Mouse (Mus musculus) retina, postnatal 7 days (tissue): Measurements from ENCODE around the gene Mpped1.

Source experiments
- DNase-seq: peaks from one replicate; pipeline ENCODE4 v3.0.0-alpha.2; 2012; ENCODE audit warnings: low read depth, low spot score

Mpped1 gene

GRCm38 (mm10) chr15:83779387-83779786 lies at the start of gene Mpped1:
TSS of gene Mpped1 (plus strand) at chr15:83779467.
- no peak for DNase-seq

GRCm38 (mm10) chr15:83740676-83741422 lies 38.4 kb upstream of the Mpped1 start:
- DNase-seq = no peak

- no peak for DNase-seq
Observed at GRCm38 (mm10) chr15:83742018-83742417, 37.2 kb upstream of the Mpped1 start.

- DNase-seq = no peak
Observed at GRCm38 (mm10) chr15:83746311-83746710, 33.0 kb upstream of the Mpped1 start.

GRCm38 (mm10) chr15:83748986-83749385 lies 30.3 kb upstream of the Mpped1 start:
- no peak for DNase-seq

- no peak for DNase-seq
Observed at GRCm38 (mm10) chr15:83749436-83749835, 29.8 kb upstream of the Mpped1 start.

DNA sequence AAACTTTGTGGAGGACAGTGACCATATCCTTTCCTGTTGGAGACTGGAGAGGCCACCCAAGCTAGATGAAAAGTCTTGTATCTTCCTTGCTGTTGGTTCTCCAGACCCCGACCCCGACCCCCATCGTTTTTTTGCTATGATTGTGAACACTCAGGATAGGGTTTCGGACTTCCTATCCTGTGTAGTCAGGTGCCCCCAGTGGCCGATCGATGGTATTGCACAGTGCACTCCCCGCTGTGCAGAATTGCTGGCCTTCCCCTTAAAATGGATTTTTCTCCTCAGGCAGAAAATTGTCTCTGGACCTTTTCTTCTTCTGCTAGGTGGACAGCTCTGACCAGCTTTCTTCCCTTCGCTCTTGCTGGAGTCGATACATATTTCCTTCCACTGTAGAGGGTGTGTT lies 22.5 kb upstream of the Mpped1 start:
- DNase-seq = no peak

GRCm38 (mm10) chr15:83758958-83759357 lies 20.3 kb upstream of the Mpped1 start:
- no peak for DNase-seq

GRCm38 (mm10) chr15:83760683-83761082 lies 18.6 kb upstream of the Mpped1 start:
- peak; percentile 45 for DNase-seq

- DNase-seq = no peak
Observed at GRCm38 (mm10) chr15:83761512-83761911, 17.8 kb upstream of the Mpped1 start.

DNA sequence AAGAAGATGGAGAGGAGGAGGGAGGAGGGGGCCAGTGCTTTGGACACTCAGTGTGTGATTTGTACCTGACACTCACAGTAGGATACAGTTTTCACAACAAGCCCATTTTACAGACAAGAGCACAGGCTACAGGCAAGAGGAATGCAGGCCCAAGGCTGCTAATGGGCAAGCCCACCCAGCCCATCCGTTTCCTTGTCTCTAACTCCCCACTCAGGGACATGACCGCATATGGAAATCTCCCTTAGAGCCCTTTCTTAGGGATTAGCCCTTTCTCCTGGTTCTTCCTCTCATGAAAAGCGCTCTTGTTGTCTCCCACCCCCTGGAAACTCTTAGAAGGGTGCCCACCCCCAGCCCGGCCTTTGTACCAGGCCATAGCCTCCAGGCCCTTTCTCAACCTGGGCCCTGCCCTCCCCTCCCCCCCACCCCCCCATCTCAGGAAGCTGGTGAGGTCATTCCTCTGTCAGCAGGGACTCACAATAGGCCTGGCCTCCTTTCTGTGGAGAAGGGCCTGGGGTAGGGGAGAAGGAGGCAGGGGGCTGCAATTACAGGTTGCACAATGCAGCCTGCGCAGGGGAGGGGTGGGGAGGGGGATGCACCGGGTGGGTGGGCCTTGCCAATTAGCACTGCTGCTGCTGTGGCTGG lies 13.8 kb upstream of the Mpped1 start:
- no peak for DNase-seq

DNA sequence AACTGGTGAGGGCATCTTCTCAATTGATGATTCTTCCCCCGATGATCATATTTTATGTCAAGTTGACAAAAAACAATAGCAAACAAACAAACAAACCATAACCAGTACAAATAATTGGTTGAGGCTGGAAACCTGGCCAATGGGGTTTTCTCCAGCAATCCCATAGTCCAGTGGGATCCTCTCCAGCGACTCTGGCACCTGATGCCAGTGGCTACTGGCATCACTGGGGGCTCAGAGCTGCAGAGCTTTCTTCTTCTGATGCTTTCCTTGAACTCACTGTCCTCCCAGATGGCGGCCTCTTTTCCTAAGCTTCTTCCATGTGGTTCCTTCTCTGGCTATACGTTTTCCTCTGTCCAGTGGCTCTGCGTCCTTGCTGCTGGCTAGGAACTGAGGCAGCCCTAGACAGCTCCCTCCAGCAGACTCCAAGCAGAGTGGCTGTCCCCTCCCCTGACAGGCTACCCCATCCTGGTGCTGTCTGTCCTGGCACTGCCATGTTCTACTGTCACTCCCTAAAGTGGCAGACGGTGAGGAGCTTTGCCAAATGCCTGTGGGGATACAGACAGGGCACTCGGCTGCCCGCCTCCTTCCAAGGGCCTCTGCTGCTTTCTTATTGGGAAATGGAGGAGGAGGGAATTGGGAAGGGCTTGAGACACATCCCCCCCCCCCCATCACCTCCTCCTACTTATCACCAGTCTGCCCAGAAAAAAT lies 7.8 kb upstream of the Mpped1 start:
- DNase-seq = no peak

DNA sequence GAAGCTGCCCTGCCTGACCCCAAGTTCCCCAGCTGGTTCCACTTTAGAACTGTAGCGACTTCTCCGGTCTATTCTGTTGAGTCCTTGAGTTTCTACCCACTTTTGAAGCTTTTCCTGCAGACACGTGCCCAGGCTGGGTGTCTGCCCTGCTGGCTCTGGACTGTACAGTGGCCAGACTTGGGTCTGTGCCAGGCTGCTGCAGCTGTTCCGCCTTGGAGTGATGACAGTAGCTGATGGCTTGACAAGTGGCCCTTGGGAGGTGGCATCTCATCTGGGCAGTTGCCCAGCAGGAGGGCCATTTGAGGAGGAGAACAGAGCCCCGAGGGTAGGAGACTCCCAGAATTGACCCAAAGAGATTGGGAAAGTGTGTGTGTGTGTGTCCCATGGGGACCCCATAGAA lies 6.8 kb upstream of the Mpped1 start:
- no peak for DNase-seq

- DNase-seq = no peak
Observed at GRCm38 (mm10) chr15:83772953-83773352, 6.3 kb upstream of the Mpped1 start.

DNA sequence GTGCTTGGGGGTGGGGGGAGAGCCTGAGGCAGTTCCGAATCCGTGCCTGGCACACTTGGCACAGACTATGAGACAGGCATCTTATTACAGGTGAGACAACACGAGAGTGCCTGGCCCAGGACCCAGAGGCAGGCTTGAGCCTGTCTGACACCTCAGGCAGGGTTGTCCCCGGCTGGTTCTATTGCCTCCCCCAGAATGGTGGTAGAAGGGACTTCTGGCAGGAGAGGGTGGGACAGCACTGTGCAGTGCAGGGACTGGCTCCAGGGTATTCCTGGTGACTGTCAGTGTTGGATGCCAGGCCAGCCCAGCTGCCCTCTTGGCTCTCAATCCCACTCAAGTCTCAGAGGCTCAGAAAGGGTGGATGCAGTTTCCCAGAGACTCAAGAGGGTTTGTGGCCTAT lies 4.3 kb upstream of the Mpped1 start:
- DNase-seq = no peak

GRCm38 (mm10) chr15:83776265-83777000 lies 2.8 kb upstream of the Mpped1 start:
- DNase-seq = no peak

- no peak for DNase-seq
Observed at GRCm38 (mm10) chr15:83777476-83777875, 1.8 kb upstream of the Mpped1 start.

DNA sequence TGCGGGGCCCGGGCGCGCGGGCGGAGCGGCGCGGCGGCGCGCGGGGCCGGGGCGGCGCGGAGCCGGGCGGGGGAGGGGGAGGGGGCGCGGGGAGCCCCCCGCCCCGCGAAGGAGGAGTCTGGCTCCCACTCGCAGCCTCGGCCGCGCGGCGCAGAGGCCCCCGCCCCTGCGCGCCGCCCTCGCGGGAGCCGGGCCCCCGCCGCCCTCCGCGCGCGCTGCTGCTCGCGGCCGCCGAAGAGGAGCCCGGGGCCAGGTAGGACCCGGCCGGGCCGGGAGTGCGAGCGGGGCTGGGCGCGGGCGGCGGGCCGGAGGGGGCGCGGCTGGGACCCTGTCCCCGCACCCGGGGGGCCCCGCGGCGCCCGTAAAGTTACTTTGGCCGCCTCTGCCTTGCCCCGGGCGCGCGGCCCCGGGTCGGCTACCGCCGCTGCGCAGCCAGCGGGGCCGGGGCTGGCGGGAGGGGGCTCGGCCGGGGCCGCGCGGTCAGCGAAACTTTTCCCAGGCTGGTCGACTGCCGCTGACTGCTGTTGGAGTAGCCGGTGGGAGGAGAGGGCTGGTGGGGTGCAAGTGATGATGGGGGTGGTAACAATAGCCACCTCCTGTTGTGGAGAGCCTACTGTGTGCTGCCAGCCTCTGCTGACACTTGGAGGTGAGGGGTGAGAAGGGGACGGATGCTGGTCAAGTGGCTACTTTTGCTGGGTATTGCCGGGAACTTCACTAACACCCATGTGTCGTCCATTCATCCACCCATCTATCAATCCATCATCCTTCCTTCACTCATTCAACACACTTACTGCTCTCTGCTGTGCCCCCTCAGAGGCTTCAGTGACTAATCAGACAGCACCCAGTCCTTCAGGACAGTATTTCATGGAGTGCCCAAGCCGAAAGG lies 831 bp downstream of the Mpped1 start:
- no peak for DNase-seq

DNA sequence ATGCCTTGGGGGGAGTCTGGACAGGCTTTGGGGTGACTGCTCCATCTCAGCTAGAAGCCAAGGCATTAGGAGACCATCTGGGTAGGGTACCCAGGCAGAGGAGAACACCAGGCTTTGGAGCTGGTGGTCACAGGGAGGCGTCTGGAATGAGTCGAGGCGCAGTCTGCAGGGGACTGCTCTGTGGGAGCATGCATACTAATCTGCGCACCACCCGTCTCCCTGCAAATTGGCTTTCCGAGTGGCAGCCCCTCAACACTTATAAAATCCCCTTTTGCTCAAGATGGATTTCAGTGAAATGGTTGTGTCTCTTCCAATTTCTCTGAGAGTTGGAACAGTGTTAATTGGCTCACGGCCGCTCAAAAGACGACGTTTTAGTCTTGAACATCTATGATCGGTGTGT lies 2.0 kb downstream of the Mpped1 start:
- DNase-seq = no peak

DNA sequence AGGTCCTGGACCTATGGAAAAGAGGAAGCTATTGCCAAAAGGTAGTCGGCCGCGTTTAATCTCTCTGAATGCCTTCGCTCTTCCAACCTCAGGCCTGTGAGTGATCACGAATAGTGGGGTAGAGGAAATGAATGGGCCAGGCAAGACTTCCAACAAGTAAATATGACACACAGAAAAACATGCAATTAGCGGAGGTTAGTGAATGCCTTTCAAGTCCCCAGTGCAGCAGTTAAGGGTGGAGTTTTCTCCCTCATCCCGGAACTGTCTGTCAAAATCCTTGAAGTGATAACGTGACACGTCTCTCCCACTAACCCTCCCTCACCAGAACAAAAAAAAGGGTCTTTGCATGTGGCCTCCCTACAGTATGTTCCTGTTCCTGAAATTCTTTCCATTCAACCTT lies 3.0 kb downstream of the Mpped1 start:
- DNase-seq = no peak

DNA sequence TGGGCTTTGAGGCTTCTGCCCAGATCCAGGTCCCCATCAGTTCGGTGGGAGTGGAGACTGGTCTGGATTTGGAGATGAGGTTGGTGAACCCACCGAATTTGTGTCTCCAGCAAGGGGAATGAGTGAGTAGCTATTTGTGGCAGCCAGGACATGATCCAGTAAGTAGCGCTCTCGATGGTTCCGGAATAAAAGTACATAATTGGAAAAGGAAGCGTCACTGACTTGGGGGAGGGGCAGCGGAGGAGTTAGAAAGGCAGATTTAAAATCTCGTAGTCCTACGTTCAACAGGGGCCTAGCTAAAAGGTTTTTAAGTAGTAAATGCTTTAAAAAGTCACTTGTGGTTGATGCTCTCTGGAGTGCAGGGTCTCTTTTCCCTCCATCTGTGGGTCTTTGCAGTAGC lies 5.5 kb downstream of the Mpped1 start:
- DNase-seq = no peak
